Mouse (Mus musculus) heart, postnatal 10 days (tissue): Measurements from ENCODE around the gene N4bp3. TPM values are rescaled to one million over a fixed set of nuclear protein-coding genes. Genes with fewer than 3 reads are reported as not detected.
"Not testable (repeated sequence)": the region's sequence is repeated elsewhere in the genome, so short reads cannot be mapped to it uniquely, and the experiment has no call there.

Source experiments
- DNase-seq, 2 experiments: peaks; one replicate each; pipeline ENCODE4 v3.0.0; 2021
- intact Hi-C: fragments of 180-260 bp; cut with DNase I; formaldehyde crosslinking; loops from one replicate; pipeline ENCODE4 v1.15.1; 2025
- total RNA-seq, 2 experiments: library from RNA; stranded (reverse); gene quantifications; 2 replicates each; pipeline ENCODE4 v1.2.3; 2021

Gene N4bp3
- total RNA-seq: 10 to 100 TPM; 35.0 to 40.5 TPM

DNA sequence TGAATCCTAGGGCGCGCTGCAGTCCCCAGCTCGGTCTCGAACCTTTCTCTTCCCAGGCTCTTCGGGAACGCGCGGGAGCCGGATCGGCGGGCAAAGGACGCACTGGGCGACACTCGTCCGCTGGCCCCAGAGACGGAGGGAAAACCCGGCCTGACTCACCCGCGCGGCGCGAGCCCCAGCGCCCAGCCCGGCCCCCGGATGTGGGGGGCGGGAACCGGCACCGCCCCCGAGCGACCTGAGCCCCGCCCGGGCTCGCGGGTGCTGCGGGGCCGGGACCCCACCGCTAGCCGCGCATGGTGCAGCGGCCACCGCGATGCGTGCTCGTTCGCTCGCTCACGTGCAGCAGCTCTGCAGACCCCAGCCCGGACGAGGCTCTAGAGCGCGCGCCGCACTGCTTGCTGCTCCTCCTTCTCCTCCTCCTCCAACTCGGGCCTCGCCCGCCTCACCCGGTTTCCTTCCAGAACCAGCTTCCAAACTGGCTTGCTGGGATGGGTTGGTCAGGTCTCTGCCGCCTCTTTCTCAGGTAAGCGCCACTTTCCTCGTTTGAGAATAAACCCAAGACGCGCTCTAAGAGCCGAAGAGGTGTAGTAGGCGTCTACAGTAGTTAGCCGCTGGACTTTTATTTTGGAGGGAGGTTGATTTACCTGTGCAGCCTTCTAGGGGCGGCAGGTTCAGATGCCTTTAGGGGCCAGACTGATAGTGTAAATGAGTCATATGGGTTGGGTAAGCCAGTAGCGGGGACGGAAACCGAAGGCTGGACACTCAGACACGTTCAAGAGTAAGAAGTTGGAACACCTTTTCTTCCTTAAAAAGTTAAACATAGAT is at the start of gene N4bp3, which contains the start of gene D930048N14Rik:
Gene N4bp3 (minus strand): TSS at position 152 of the 825 bp plus-strand sequence.
Gene D930048N14Rik (plus strand): TSS at position 264 of the 825 bp plus-strand sequence.
- peak; percentile 82 for DNase-seq
- intact Hi-C loops: loop anchor here (2.0 kb wide), 1 partner anchor 32 kb away; the partner anchor contains the start of gene Nhp2

DNA sequence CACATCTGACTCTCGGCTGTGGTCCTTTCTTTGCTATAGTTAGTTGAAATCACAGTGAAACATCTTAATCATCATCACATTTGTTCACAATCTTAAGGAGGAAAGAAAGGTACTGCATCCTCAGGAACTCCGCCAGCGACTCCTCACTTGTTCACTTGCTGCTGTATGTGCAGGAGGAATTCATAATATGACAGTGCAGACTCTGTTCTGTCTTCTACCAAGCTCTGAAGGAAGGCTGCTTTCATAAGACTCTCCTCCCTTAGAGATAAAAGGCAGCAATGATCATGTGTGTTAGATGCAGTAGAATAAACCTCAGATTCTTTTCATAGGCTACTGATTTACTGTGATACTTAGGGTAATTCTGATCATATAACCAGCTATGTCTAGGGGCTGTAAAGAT is 44.3 kb upstream of the N4bp3 start:
- intact Hi-C loops: no loop called here
- DNase-seq: no peak

DNA sequence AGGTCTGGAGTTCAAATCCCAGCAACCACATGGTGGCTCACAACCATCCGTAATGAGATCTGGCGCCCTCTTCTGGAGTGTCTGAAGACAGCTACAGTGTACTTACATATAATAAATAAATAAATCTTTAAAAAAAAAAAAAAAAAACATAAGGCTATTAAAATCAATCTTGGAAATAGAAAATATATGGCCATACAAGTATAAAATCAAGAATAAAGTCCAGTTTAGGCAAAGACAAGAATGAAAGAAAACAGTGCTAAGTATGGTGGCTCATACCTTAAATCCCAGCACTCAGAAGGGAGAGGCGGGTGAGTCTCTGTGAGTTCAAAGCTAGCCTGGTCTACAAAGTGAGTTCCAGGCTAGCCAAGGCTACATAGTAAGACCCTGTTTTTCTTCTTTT is 40.0 kb upstream of the N4bp3 start:
- intact Hi-C loops, DNase-seq: not testable (repeated sequence)

DNA sequence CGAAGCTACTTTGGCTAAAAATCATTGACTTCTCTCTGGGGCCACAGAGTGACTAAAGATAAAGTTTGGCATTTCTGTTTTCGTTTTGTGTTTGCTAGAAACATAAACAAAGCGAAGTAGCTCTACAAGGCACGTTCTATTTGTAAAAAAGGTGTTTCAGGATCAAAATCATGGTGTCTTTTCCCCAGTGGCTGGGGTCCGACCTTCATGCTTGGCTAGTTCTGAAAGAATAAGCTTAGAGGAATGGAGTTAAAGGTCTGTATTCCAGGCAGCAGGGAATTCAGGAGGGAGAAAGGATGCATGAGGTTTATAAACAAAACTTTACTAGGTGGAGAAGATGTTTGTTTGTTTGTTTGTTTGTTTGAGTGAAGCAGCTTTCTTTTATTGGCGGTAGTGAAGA is 38.7 kb upstream of the N4bp3 start:
- intact Hi-C loops: loop anchor here (5.0 to 10.0 kb wide), 2 partner anchors 52 to 405 kb away; partner anchors contain the start of genes Col23a1 and Rmnd5b
- DNase-seq: no peak

DNA sequence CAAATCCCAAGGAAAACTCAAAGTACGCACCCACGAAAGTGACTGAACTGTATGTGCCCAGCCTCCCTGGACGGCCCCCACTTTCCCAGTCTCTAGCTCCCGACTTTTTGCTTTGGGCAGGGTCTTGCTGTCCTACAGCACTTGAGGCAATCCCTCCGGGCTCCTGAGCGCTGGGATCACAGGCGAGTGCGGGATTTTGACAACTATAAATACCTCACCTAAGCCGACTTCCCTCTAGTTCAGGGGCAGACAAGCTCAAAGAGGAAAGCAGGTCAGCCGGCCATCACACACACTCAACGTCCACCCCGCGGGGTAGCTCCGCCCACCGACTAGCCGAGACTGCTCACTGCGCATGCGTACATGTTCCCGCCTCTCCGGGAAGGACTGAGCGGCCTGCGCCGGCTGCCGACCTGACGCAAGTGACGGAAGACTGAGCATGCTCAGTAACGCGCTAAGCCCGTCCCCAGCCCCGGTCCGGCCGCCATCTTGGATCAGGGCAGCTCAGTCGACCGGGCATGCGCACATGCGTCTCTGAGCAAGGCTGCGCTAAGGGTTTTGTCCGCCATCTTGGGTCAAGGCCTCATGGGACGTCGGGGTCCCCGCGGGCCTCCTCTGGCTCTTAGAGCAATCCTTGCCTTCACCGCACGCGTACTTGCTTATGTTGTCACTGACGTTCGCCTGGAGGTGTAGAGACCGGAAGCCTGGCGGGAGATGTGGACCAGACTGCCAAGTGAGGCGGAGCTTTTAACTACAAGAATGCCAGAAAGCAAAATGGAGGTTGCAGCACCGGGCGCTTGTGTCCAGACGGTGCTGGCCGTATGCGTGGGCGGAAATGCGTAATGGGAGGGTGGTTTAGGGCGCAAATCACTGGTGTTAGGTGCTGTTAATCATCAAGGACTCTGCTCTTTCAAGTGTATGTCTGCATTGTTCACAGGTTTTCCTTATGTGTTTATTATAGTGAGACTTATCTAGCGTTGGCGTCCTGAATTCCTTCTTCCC is 38.0 kb upstream of the N4bp3 start, which contains the start of gene 0610009B22Rik:
Gene 0610009B22Rik (minus strand): TSS at position 545 of the 999 bp plus-strand sequence.
- intact Hi-C loops: loop anchor here (5.0 to 10.0 kb wide), 2 partner anchors 51 to 404 kb away; partner anchors contain the start of genes Col23a1 and Rmnd5b

DNA sequence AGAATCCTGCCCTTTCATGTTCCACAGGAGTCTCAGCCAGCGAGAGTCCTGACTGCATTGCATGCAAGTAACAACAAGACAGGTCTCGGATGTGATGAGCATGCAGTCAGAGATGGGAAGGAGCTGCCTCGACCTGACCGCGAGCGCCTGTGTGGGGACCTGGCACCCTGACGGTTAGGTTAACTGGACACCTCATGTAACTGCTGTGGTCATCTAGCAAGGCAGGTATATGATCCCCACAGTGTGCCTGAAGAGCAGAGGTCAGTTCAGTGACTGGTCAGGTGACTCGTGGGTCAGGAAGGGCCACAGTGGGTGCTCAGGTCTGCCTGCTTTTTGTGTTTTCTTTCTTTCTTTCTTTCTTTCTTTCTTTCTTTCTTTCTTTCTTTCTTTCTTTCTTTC is 31.3 kb upstream of the N4bp3 start:
- DNase-seq: no peak
- intact Hi-C loops: loop anchor here (1.0 to 10.0 kb wide), 3 partner anchors 65 to 397 kb away; partner anchors contain the start of gene Col23a1

More for the DNA sequence above, 38.0 kb upstream of the N4bp3 start, which contains the start of gene 0610009B22Rik:
- peak; percentile 100 for DNase-seq

DNA sequence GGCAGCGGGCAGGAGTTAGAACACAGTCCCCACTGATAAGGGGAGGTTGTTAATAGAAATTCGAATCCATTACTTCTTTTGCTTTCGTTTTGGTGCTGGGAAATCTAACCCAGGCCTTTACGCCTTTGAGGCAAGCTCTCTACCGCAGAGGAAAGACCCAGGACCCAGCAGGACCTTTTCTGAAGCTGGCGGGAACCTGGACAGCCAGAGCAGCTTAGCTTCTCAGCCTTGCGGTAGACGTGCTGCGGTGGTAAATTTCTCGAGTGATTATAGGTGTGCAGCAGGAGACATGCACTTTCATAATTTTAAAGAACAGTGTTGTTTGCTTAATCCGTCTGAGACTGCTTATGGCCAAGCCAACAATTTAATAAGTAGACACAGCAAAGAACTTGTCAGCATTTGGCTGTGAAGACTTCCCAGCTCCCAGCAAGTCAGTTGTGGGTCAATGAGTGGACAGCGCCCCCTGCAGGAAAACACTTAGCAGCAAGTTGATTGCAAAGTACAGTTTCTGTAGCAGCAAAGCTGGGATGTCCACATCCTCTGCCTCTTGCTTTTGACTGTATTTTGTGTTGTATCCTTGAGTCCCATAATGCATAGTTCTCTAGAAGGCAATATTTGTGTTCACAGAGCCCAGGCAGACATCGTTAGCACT is 30.8 kb upstream of the N4bp3 start:
- intact Hi-C loops: loop anchor here (1.0 to 10.0 kb wide), 3 partner anchors 64 to 397 kb away; partner anchors contain the start of gene Col23a1
- DNase-seq: peak; percentile 90 to 95

DNA sequence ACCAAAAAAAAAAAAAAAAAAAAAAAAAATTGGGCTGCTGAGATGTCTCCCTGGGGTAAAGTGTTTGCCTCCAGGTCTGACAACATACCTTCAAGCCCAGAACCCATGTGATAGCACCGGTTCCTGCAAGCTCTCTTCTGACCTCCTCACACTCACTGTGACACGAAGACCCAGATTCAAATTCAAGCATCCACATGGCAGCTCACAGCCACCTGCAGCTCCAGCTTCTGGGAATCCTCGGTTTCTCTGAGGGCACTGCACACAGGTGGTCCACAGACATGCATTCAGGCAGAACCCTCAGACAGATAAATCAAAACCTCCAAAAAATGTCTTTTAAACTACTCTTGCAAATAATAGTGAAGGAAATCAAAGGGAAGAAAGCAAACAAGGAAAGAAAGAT is 28.8 kb upstream of the N4bp3 start:
- no peak for DNase-seq
- intact Hi-C loops: no loop called here

DNA sequence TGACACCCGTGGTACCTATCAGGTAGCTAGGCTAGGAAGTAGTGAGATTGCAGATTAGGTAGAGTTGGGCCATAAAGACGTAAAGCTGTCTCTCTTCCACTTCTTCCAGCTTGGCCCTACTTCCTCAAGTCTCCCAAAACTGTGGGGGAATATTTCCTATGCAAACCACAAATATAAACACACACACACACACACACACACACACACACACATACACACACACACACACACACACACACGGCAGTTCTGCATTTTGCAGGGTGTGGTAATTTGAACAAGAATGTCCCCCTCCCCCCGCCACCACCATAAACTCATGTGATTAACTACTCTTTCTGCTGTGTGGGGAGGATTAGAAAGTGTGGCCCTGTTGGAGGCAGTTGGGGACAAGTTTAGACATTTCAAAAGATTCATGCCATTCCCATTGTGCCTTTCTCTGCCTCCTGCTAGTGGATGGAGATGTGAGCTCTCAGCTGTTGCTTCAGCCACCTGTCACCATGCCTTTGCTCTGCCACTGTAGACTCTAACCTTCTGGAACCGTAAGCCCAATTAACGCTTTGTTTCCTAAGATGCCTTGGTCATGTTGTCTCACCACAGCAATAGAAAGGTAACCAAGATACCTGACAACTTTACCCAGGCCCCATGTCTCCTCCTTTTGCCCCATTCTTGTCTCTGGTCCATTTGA is 27.2 kb upstream of the N4bp3 start:
- no peak for DNase-seq
- intact Hi-C loops: no loop called here

DNA sequence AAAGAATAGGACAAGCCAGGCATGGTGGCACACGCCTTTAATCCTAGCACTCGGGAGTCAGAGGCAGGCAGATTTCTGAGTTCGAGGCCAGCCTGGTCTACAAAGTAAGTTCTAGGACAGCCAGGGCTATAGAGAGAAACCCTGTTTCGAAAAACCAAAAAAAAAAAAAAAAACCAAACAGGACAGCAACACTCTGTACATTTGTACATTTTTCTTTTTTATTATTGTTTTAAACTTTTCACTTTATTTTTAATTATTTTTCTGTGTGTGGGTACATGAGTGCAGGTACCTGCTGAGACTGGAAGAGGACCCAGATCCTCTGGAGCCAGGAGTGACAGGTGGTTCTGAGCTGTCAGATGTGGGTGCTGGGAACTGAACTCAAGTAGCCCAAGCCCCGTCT is 24.7 kb upstream of the N4bp3 start:
- no peak for DNase-seq
- intact Hi-C loops: no loop called here

DNA sequence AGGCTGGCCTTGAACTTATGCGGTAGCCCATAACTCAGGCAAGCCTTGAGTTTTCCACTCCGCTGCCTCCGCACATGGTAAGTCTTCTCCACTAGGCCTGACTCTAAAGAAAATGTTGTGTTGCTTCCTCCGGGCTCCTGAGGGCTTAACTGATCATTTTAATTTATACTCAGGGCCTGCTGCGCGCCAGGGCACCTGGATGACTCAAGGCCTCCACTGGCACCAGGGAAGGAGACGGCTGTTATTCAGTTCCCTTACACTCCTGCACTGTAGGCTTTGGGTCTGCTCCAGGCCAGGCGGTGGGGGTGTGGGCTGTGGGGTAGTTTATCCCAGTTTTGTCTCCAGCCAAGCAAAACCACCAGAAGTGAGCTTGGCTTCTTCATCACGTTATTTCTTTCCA is 22.6 kb upstream of the N4bp3 start:
- DNase-seq: no peak
- intact Hi-C loops: no loop called here

DNA sequence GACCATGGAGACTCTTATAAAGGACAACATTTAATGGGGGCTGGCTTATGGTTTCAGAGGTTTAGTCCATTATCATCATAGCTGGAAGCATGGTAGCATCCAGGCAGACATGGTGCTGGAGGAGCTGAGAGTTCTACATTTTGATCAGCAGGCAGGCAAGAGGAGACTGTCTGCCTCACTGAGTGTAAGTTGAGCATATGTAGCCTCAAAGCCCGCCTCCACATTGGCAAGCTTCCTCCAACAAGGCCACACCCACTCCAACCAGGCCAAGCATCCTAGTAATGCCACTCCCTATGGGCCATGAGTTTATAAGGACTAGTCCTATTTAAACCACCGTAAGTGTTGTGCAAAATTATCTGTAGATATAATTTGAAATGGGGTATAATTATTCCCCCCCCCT is 20.7 kb upstream of the N4bp3 start:
- intact Hi-C loops: no loop called here
- no peak for DNase-seq

DNA sequence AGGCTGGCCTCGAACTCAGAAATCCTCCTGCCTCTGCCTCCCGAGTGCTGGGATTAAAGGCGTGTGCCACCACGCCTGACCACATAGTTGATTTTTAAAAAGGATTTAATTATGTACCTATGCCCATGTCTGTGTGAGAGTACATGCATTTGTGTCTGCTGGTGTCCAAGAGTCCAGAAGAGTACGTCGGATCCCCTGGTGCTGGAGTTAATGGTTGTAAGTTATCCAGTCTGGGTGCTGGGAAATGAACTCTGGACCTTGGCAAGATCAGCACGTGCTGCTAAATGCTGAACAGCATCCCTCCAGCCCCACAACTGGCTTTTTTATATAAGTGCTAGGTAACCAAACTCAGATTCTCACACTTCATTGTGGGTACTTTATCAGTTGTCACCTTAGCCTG is 20.2 kb upstream of the N4bp3 start:
- intact Hi-C loops: no loop called here
- no peak for DNase-seq

DNA sequence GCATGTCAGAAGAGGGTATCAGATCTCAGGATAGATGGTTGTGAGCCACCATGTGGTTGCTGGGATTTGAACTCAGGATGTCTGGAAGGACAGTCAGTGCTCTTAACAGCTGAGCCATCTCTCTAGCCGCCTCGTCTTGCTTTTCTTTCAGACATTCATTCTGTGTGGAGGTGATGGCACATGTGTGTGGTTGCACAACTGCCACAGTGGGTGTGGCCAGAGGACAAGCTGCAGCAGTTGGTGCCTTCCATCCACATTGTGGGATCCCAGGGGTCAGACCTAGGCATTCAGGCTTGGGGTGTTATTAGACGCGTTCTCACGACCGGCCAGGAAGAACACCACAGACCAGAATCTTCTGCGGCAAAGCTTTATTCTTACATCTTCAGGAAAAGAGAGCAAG is 14.1 kb upstream of the N4bp3 start:
- DNase-seq: not testable (repeated sequence)

DNA sequence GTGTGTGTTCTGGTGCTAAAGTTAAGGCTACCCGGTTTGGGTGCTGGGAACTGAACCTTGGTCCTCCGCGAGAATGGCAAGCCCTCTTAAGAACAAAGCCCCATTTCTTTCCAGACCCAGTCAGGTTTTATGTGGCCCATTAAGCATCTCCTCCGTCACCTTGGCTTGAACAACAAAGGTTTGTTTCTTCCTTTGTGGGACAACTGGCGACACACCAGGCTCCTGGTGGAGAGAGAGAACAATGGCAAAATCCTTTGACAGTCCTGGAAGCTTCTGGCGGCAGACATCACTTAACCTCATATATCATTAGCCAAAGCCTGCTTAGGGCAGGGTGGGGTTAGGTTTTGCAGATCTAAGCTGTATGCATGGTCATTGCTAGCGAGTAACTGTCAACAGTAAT is 12.0 kb upstream of the N4bp3 start:
- no peak for DNase-seq

More for the DNA sequence above, 14.1 kb upstream of the N4bp3 start:
- intact Hi-C loops: not testable (repeated sequence)

DNA sequence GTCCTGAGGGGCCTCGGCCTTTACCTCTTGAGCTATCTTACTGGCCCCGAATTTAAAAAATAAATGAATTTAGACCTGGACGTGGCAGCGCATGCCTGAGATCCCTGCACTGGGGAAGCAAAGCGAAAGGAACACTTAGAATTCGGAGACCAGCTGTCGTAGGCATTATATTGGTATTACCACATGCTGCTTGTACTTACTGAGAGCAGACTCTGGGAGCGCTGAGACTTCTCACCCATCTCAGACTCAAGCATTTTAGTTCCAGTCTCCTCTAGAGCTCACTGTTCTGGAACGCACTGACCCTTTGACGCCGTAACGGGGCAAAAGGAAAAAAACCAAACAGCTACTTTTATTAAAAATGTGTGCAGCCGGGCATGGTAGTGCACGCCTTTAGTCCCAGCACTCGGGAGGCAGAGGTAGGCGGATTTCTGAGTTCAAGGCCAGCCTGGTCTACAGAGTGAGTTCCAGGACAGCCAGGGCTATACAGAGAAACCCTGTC is 11.3 kb upstream of the N4bp3 start:
- DNase-seq: no peak
- intact Hi-C loops: no loop called here

More for the DNA sequence above, 12.0 kb upstream of the N4bp3 start:
- intact Hi-C loops: no loop called here

DNA sequence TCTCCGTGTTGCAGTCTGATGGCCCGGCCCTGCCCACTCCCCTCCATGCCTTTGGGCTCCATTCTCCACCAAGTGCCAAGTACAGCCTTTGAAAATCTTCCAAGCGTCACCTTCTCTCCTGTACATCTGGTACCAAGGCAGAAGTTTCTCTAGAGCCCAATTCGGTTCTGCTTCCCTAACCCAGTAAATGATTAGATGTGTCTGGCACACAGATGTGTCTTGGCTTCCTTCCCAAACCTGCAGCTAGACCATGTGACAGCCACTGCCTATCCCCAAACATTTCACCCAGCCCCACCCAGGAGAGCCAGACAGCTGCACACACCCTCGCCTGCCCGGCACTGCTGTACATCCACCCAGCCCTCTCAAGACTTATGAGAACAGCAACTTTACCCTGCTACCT is 8.1 kb upstream of the N4bp3 start:
- DNase-seq: peak in 1 of 2 experiments; percentile 37
- intact Hi-C loops: no loop called here

DNA sequence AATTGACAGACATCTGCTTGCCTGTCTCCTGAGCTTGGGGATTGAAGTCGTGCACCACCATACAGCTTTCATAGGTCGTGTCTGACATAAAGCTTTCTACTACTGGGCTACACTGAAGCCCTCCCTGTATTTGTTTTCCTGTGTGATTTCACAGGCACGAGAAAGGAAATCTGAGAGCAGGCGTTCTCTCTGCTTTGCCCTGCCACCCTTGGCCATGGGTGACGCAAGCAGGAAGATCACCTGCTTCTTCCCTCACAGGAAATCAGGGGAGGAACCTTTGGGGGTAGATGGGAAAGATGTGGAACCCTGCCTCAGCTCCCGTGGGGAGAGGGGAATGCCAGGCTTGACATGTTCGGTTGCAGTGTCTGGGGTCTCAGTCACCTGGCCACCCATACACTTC is 7.6 kb upstream of the N4bp3 start:
- DNase-seq: no peak
- intact Hi-C loops: no loop called here

DNA sequence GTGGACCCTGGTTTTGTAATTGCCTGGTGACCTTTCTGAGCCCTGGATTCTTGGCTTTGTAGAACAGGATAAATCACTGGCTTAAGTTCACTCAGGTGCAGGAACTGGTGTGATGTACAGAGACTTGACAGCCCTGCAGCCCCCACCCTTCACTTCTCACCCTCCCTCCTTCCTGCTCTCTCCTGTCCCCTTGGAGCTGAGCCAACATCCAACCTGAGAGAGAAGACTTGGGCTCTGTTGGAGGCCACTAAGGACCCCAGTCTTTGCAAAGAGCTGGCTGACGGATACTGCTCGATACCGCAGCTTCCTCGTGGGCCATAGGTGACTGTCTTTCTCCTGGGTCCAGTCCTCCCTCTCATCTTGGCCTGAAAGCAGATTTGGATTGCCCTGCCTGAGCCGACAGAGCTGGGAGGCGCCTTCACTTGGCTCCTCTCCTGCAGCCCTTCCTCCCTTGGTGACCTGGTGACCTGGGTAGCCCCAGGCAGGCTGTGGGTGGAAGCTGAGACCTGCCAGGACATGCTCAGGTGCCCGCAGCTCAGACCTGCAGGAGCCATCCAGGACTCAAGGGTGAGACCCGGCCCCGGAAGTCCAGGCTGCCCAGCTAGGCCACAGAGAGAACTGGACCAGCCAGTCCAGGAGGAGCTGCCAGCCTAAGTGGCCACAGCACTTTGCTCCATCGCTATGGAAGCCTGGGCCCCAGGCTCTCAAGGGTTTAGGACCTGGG is 6.3 kb upstream of the N4bp3 start:
- intact Hi-C loops: no loop called here
- DNase-seq: no peak
